Mouse (Mus musculus) midbrain, postnatal 0 days (tissue): ENCODE data around the gene Gm10065. TPM values are rescaled to one million over a fixed set of nuclear protein-coding genes. Genes with fewer than 3 reads are reported as not detected.

ENCODE experiments used
- ATAC-seq: fragments of 200-750 bp; cut with Nextera tagmentation; 2 replicates; pipeline ENCODE4 v1.8.0; 2017; ENCODE audit warnings: moderate number of reproducible peaks, mild to moderate bottlenecking, moderate TSS enrichment, moderate library complexity; ENCODE audit not compliant: low FRiP score
- DNase-seq: peaks from one replicate; pipeline ENCODE4 v3.0.0-alpha.2; 2015; ENCODE audit warnings: low spot score
- H3K27ac ChIP-seq: fragments of 300-500 bp; sonication (generic); 2 replicates; pipeline ENCODE4 v1.5.1; 2014; ENCODE audit warnings: low read depth, mild to moderate bottlenecking, low read length, mixed read lengths
- H3K27me3 ChIP-seq: fragments of 300-500 bp; sonication (generic); 2 replicates; pipeline ENCODE4 v1.6.1; 2014; ENCODE audit warnings: low read length, control low read depth, mixed read lengths; ENCODE audit not compliant: insufficient read depth
- H3K36me3 ChIP-seq: fragments of 300-500 bp; sonication (generic); 2 replicates; pipeline ENCODE4 v1.6.1; 2014; ENCODE audit warnings: low read length, control low read depth, mixed read lengths; ENCODE audit not compliant: insufficient read depth
- H3K4me1 ChIP-seq: fragments of 300-500 bp; sonication (generic); 2 replicates; pipeline ENCODE4 v1.6.1; 2014; ENCODE audit warnings: mild to moderate bottlenecking, control low read depth, antibody characterized with exemption, low read length, mixed read lengths; ENCODE audit not compliant: insufficient read depth
- H3K4me2 ChIP-seq: fragments of 300-500 bp; sonication (generic); 2 replicates; pipeline ENCODE4 v1.6.1; 2014; ENCODE audit warnings: low read depth, mild to moderate bottlenecking, low read length, mixed read lengths; ENCODE audit not compliant: poor library complexity, severe bottlenecking
- H3K4me3 ChIP-seq: fragments of 300-500 bp; sonication (generic); 2 replicates; pipeline ENCODE4 v1.5.1; 2014; ENCODE audit warnings: low read depth, mild to moderate bottlenecking, low read length, moderate library complexity
- H3K9ac ChIP-seq: fragments of 300-500 bp; sonication (generic); replicated peaks from 2 replicates; pipeline ENCODE4 v1.6.1; 2014; ENCODE audit warnings: mild to moderate bottlenecking, low read length, moderate library complexity, mixed read lengths; ENCODE audit not compliant: poor library complexity, severe bottlenecking
- H3K9me3 ChIP-seq: fragments of 300-500 bp; sonication (generic); 2 replicates; pipeline ENCODE4 v1.6.1; 2016; ENCODE audit warnings: low read length, control low read depth
- CTCF ChIP-seq: IDR thresholded peaks from 2 replicates; pipeline ENCODE4 v1.5.1; 2016; ENCODE audit warnings: antibody characterized with exemption, mild to moderate bottlenecking
- WGBS: fragments of 180-500 bp; shearing (Covaris S2); extraction: QIAGEN DNeasy Blood & Tissue Kit; methylation state at CpG from one replicate; pipeline ENCODE4 v1.1.7; 2014; 5-methylcytosine and 5-hydroxymethylcytosine counted together
- polyA plus RNA-seq: library from polyadenylated mRNA; unstranded; fragments of >200 nt; fragmentation: Nextera tagmentation; extraction: Ambion mirVana; gene quantifications from 2 replicates; pipeline ENCODE4 v1.2.1, GENCODE M21; 2015
- total RNA-seq: library from RNA; depleted of rRNA; stranded (reverse); fragments of >200 nt; gene quantifications from 2 replicates; pipeline ENCODE4 v1.2.3, GENCODE M21; 2014

Gm10065 gene
- total and polyA plus RNA-seq, 2 experiments from 2014 or later, result not detected

DNA sequence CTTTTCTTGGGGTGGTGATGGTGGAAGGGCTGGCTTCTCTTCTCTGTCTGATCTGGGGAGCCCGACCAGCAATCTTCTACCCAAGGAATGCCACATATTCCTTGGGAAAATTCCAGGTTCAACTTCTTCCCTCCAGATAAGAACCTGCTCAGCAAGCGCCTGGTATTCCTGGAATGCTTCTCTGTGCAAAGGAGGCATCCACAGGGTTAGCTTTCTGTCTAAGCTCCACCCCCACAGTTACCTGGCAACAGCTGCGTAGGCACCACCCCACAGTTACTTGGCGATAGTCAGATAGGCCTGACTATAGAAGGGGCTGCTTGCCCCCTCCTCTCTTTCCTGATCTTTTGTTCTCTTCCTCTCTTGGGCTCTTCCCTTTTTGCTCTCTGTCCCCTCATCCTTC, 22.9 kb downstream of the Gm10065 start:
- Histone ChIP-seq H3K27ac (no peak overlapping the region), H3K27me3 (no peaks in the 10 kb centered on the region), H3K4me3 (no peak overlapping the region), H3K9ac (no peak overlapping the region), H3K4me1 (peaks cover 3% of the 10 kb centered on the region; the same call in 1 of the 2 replicates), H3K36me3 (no peaks in the 10 kb centered on the region), H3K4me2 (no peak overlapping the region), H3K9me3 (no peaks in the 10 kb centered on the region)
- WGBS, result 10% methylated on average over 4 of the region's 4 CpGs
- DNase-seq (no peak), ATAC-seq (no peak)
- no peak for TF ChIP-seq CTCF

DNA sequence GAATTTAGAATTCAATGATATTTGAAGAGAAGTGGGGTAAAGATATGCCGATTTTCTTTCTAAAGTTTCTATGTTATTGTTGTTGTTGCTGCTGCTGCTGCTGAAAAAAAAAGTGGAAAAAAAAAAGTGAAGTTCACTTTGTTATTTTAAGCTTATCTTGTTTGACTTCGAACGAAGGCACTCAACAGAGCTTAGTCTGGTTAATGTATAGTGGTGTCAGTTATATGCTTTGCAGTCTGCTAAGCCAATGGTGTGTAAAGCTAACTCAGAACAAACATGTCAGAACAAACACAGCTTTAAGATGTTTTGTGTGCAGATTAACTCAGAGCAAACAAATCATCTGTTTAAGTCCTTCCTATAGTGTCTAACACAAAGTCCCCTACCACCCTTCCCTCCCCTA, 25.1 kb downstream of the Gm10065 start:
- 95% methylated on average over 3 of the region's 3 CpGs for WGBS
- Histone ChIP-seq H3K4me2 (peak overlapping the region; percentile 81; the same call in 1 of the 2 replicates), H3K9me3 (no peaks in the 10 kb centered on the region), H3K27ac (no peak overlapping the region), H3K4me3 (peak overlapping the region; percentile 79; the same call in 1 of the 2 replicates), H3K36me3 (no peaks in the 10 kb centered on the region), H3K9ac (no peak overlapping the region), H3K27me3 (no peaks in the 10 kb centered on the region), H3K4me1 (peaks cover 3% of the 10 kb centered on the region; the same call in 1 of the 2 replicates)
- DNase-seq (no peak), ATAC-seq (no peak)
- no peak for TF ChIP-seq CTCF

DNA sequence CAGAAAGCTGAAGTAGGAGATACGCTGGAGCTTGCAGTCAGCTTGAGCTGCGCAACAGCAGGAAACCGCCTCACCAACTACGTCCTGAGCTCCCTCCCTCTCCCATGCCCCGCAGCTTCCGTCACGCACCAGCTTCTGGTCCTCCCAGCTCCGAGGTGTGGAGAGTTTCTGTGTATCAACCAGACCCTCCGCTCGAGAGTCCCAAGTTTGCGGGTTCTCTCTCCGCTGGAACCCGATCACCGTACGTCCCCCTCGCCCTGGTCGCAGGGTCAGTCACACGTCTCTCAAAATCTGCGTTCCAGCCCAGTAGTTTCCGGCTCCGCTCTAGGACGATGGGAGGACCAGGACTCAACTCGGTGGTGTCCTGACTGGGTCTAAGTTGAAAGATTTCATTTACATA, 25.8 kb downstream of the Gm10065 start, which contains the start of gene Zscan26:
Gene Zscan26, minus strand, starts transcription at position 282 of the 400 bp plus-strand sequence.
- H3K4me3 ChIP-seq, result peak within 1 kb of the TSS; percentile 79
- DNase-seq, result peak; percentile 88

GRCm38 (mm10) chr13:21453042-21453441, 26.2 kb downstream of the Gm10065 start:
- no peaks in the 10 kb centered on the region for H3K9me3 ChIP-seq
- H3K27me3 ChIP-seq, result no peaks in the 10 kb centered on the region
- peak overlapping the region; percentile 81 for H3K4me2 ChIP-seq
- peaks cover under 1% of the 10 kb centered on the region for H3K36me3 ChIP-seq
- TF ChIP-seq CTCF, result no peak
- DNase-seq (no peak), ATAC-seq (peak; percentile 24; the same call in 1 of the 2 replicates)
- H3K9ac ChIP-seq, result peak overlapping the region; percentile 79
- H3K4me3 ChIP-seq, result peak overlapping the region; percentile 79
- H3K4me1 ChIP-seq, result peaks cover 3% of the 10 kb centered on the region; the same call in 1 of the 2 replicates
- 1% methylated on average over 13 of the region's 13 CpGs for WGBS
- H3K27ac ChIP-seq, result peak overlapping the region; percentile 78

More for the DNA sequence above, 25.8 kb downstream of the Gm10065 start, which contains the start of gene Zscan26:
- Histone ChIP-seq H3K4me2 (peak within 1 kb of the TSS; percentile 81), H3K9me3 (no peaks in the 10 kb centered on the region), H3K9ac (peak within 1 kb of the TSS; percentile 79), H3K27me3 (no peaks in the 10 kb centered on the region), H3K27ac (peak within 1 kb of the TSS; percentile 78), H3K36me3 (no peaks in the 10 kb centered on the region), H3K4me1 (peaks cover 3% of the 10 kb centered on the region; the same call in 1 of the 2 replicates)
- under 1% methylated on average over 23 of the region's 23 CpGs for WGBS
- ATAC-seq, result peak; percentile 91
- no peak for TF ChIP-seq CTCF

GRCm38 (mm10) chr13:21447856-21448614, 31.2 kb downstream of the Gm10065 start:
- DNase-seq (no peak), ATAC-seq (no peak)
- Histone ChIP-seq H3K36me3 (peaks cover 33% of the 10 kb centered on the region), H3K4me3 (no peak overlapping the region), H3K4me1 (peaks cover 3% of the 10 kb centered on the region; the same call in 1 of the 2 replicates), H3K9me3 (no peaks in the 10 kb centered on the region), H3K9ac (no peak overlapping the region), H3K4me2 (no peak overlapping the region), H3K27ac (no peak overlapping the region), H3K27me3 (no peaks in the 10 kb centered on the region)
- no peak for TF ChIP-seq CTCF
- 84% methylated on average over 16 of the region's 16 CpGs for WGBS

GRCm38 (mm10) chr13:21446796-21447195, 32.4 kb downstream of the Gm10065 start:
- no peak for TF ChIP-seq CTCF
- no peaks in the 10 kb centered on the region for H3K9me3 ChIP-seq
- no peak overlapping the region for H3K4me2 ChIP-seq
- DNase-seq (no peak), ATAC-seq (no peak)
- H3K4me1 ChIP-seq, result no peaks in the 10 kb centered on the region
- 90% methylated on average over 9 of the region's 9 CpGs for WGBS
- no peak overlapping the region for H3K27ac ChIP-seq
- no peaks in the 10 kb centered on the region for H3K27me3 ChIP-seq
- H3K4me3 ChIP-seq, result no peak overlapping the region
- H3K9ac ChIP-seq, result no peak overlapping the region
- H3K36me3 ChIP-seq, result peaks cover 33% of the 10 kb centered on the region
